Mouse (Mus musculus) ovary, adult 2 months (tissue): ENCODE results near the gene Zfp712. TPM values are rescaled to one million over a fixed set of nuclear protein-coding genes. Genes with fewer than 3 reads are reported as not detected.

ENCODE experiments used
- polyA plus RNA-seq: library from polyadenylated mRNA; depleted of rRNA; stranded (reverse); fragments of >200 nt; gene quantifications from 2 replicates; pipeline ENCODE4 v1.2.3, GENCODE M21; 2012; rRNA removed

Zfp712 gene
- polyA plus RNA-seq = 0.03 and 0.14 TPM in 2 replicates

GRCm38 (mm10) chr13:67060786-67061358 is at the start of gene Zfp712:
Gene Zfp712, minus strand, starts transcription at chr13:67061170.

GRCm38 (mm10) chr13:67108194-67108820 is 47.3 kb upstream of the Zfp712 start, which contains the start of gene Gm28557:
Gene Gm28557, minus strand, starts transcription at chr13:67108604.

GRCm38 (mm10) chr13:67097876-67098275 is 36.9 kb upstream of the Zfp712 start, which contains the start of gene Zfp708:
Gene Zfp708, minus strand, starts transcription at chr13:67097976.

Other genes with a start within 250 kb of the Zfp712 start
- 0.24 TPM in 1 of 2 replicates, not detected in the other for gene Gm10767, start 156.3 kb downstream of the Zfp712 start, polyA plus RNA-seq
- not detected in 2 replicates for gene Zfp708, start 36.8 kb upstream of the Zfp712 start, polyA plus RNA-seq
- 2.3 and 3.3 TPM in 2 replicates for gene Gm28557, start 47.4 kb upstream of the Zfp712 start, polyA plus RNA-seq
- gene Rslcan18, start 55.1 kb upstream of the Zfp712 start, polyA plus RNA-seq = 0.07 and 0.17 TPM in 2 replicates
- gene Zfp759, start 60.5 kb upstream of the Zfp712 start, polyA plus RNA-seq = 0.10 and 0.14 TPM in 2 replicates
- gene Rsl1, start 112.0 kb upstream of the Zfp712 start, polyA plus RNA-seq = 0.36 and 0.61 TPM in 2 replicates
- gene Zfp455, start 133.3 kb upstream of the Zfp712 start, polyA plus RNA-seq = 0.10 and 0.23 TPM in 2 replicates
- 0.37 and 0.39 TPM in 2 replicates for gene Zfp458, start 217.3 kb upstream of the Zfp712 start, polyA plus RNA-seq
- 1.1 and 1.5 TPM in 2 replicates for gene Zfp457, start 245.3 kb upstream of the Zfp712 start, polyA plus RNA-seq